Mouse (Mus musculus): ENCODE measurements at regions not wholly inside any gene's neighbourhood (a gene's known extent, or its start where the extent isn't known, plus 50 kb on each side); places are given as distances from the start of the nearest gene placed in this dataset.
A peak's percentile ranks its signal among the peaks of the same experiment; 100 is the strongest.

DNA sequence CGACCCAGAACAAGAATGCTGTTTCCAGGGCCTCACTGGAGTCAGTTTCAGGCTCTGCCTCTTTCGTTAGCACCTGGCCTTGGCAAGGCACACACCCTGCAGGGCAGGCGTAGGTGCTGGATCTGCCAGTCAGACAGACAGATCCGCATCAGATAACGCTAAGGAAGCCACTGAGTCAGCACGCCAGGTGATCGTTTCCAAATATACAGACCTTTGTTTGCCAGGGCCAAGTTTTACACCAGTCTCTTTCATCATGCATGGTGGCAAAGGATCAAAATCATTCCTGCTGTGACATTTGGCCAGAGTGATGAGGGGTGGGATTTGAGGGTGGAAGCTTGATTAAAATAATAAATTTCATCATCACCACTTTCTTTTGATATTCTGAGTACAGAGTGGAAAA lies 411.0 kb downstream of the Ofcc1 start:
- no peak for DNase-seq

DNA sequence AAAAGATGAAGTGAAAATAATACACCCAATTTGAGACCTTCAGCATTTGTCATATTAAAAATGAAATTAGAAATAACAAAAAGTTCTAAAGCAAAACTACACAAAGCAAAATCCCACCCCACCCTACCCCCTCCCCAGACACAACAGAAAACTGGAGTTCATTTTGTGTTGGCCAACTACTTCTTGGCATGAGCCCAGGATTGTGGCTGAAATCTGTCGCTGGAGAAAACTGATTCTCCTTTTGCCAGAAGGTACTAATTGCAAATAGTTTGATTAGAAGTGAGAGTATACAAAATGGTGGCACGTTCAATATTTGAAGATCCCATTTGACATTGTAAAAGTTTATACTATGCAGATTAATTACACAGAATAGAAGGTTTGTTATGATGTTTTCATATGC lies 426.0 kb downstream of the Ofcc1 start:
- DNase-seq: no peak

DNA sequence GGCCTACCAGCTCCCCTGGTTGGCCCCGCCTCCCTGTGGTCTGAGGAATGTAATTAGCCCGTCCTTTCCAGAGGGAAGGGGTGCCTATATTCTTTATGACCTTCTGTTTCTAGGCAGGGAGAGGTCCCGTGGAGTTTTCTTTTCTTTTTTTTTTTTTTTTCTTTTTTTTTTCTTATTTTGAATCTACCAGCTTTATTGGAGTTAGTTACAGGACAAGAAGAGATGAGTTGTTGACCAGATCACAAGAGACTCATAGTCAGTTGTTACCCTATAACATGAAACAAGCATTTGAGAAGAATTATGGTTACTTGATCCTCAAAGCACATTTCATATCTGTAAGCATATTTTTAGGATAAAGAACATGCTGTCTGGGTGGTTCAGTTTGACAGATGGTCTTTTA lies 429.8 kb downstream of the Ofcc1 start:
- no peak for DNase-seq

DNA sequence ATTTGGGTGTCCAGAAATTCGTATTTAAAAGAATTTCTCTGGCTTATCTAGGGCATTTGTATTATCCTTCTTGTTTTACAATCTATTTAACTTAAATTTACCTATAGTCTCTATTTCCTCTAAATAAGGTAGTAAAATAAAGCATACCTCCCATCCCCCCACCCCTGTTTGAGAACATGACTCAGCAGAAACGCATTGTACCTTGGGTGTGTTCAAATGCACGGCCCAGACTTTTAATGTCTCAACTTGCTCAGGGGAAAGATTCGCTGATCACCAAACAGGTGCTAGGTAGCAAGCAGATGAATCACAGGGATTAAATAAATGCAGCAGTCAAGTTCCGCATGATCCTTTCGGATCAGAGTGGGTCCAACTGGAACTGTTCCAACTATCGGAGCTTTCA lies 432.7 kb downstream of the Ofcc1 start:
- no peak for DNase-seq

DNA sequence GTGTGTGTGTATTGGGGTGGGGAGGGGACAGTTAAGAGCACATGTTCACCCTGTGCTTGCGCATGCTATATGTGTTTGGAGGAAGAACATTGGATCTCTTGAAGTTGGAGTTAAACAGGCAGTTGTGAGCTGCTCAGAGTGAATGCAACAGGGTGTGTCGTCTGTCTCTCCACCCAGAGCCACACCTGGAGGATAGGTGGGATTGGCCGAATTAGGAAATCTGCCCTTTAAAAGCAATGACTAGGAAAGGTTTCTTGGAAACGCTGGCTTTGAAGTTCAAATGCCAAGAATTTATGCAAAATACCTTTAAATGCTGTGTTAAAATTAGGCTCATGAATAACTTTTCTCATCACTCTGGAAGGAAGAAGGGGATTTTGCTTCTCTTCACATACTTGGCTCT lies 436.9 kb downstream of the Ofcc1 start:
- DNase-seq: no peak

DNA sequence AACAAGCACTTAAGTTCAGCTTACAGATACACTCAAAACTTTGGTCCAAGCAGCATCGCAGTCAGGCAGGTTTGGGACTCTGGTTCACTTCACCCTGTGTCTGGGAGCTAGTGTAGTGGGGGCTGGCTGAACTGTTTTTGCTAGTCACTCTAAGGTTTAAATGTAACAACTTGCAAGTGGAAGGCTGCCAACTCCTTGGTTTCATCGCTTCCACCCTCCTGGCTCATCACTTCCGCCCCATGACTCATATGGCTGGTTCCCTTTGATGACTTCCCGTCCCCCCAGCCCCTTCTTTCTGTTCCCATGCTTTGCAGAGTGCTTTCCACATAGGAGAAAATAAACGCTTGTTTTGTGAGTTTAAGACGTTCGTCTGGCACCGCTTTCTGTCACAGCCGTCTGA lies 438.1 kb downstream of the Ofcc1 start:
- peak in 1 of 2 experiments; percentile 1 for DNase-seq

DNA sequence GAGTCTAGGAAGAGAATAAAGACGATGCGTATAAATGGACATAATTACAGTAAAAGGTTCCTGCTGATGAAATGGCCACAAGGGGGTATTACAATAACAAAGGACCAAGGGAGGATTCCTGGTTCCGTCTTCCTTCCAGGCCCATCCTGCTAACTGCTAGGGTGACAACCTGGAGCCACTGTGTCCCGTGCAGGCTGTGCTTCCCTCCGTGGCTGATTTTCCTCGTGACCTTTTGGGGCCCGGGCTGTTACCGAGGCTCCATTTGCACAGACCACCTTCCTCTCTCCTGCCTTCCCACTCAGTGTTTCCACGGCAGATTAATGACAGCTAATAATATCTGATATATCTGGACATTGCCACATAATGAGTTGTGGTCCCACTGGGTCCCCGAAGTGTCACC lies 453.5 kb downstream of the Ofcc1 start:
- no peak for DNase-seq

DNA sequence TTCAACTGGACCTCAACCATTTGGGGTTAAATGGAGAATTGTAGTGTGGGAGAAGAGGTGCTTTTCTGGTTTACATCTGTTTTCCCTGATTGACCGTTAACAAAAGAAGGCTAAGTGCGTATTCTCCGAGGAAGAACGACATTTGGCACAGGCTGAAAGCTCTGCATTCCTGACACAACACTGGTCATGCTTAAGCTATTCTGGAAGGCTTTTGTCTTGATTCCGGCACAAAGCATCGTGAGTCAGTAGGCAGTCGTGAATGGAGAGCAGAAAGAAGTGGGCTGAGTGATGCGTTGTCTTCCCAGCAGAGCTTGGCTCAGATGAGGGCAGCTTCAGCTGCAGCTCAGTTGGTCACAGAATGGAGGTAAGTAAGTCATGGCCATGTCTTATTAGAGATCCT lies 457.0 kb downstream of the Ofcc1 start:
- no peak for DNase-seq

DNA sequence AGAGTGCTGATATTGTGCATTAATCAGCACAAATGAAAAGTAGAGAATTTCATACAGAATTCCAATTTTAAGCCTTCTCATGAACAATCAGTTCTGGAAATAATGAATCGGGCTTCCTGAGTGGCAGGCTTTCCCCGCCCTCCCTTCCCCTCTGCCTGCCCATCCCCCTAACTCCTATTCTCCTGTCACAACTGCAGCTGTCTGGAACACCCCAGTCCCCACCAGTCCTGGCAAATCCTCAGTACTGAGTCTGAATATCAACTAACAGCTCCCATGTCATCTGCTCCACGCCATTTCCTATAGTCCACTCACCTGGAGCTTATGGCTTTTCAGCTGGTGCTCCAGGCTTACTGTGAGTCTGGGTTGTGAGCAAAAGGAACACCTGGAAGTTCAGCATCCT lies 457.9 kb downstream of the Ofcc1 start:
- DNase-seq: no peak

DNA sequence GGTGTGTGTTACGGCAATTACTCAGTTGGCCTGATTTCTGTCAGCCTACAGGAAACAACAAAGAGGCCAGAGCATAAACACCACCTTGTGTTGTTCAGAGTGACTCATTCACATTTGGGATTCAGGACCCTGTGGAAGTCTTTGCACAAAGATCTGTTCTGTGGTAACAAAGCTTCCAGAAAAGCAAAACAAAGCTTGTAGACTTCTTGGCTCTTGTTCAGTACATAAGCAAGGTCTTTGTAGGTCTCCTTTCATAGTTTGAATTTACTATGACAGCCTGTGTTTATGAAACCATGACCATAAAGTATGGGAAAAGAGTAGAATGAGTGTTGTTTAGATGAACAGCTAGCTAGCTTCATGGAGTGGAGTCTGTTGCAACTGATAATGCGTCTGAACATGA lies 461.9 kb downstream of the Ofcc1 start:
- no peak for DNase-seq

DNA sequence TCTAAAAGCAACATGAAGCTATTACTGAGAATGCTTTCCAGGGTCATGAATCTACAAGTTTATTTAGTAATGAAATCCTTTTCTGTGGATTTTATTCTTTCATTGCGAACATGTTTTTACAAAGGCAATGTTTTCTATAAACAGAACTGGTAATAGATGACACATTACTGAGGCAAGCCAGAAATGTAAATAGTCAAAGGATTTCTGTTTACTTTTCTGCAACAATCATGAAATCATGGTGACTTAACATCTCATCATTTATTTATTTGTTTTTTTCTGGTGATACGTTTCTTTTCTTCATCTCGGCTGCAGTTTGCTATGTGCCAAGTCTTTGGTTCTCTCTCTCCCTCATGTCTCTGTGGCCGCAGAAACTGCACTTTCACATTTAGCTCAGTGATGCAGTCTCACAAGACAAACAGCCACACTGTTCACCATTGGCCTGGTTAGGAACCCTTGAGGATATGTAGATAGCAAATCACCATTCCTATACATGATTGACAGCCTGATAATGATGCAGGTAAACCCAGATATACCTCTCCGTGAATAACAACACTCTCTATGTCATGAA lies 462.8 kb downstream of the Ofcc1 start:
- no peak for DNase-seq

DNA sequence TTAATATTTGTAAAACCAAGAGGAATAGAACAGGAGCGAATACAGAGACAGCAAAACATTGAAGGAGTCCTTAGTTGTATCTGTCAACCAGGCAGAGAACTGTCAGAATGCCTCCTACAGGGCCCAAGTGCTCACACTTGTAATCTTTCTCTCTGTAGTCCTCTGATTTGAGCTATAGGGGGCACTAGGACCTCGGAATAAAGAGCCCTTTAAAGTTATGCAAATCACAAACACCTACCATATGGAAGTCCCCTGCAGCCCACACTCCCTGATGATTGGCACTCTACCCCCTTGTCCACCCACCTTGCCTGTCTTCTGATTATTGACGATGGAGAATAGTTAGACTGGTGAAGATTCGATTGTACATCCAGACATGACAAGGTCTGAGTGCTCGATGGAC lies 467.1 kb downstream of the Ofcc1 start:
- no peak for DNase-seq

DNA sequence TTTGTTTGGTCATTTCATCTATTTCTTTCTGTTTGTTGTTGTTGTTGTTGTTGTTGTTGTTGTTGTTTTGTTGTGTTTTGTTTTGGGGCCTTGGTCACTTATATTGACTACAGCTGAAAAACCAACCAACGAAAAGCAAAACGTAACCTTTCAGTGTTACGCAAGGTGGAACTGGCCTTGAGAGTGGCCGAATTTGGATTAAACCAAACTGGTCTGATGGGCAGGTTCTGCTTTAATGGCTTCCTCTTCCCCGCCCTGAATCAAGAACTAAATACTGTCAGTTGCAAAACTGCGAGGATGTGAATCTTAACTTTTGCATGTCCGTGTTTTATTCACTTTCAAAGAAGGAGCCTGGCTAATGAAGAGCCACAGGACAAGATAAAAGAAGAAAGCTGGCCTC lies 480.2 kb downstream of the Ofcc1 start:
- no peak for DNase-seq

DNA sequence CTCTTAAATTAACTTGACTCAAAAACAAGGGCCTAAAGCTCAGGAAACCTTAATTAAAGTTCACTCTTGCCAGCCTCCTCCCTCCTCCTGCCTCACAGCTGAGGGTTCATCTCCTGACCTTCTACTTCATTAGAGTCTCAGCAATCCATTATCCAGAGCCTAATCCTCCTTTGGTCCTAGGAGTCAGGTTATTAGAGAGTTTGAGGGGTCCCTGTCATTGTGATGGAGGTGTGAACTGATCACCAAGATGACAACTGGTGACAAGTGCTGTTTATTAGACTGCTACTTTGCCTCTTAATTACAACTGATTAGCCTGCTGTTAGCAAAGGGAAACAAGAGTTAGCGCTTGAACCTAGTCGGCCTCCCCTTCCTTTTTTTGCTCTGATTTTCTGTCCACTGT lies 481.1 kb downstream of the Ofcc1 start:
- DNase-seq: no peak

DNA sequence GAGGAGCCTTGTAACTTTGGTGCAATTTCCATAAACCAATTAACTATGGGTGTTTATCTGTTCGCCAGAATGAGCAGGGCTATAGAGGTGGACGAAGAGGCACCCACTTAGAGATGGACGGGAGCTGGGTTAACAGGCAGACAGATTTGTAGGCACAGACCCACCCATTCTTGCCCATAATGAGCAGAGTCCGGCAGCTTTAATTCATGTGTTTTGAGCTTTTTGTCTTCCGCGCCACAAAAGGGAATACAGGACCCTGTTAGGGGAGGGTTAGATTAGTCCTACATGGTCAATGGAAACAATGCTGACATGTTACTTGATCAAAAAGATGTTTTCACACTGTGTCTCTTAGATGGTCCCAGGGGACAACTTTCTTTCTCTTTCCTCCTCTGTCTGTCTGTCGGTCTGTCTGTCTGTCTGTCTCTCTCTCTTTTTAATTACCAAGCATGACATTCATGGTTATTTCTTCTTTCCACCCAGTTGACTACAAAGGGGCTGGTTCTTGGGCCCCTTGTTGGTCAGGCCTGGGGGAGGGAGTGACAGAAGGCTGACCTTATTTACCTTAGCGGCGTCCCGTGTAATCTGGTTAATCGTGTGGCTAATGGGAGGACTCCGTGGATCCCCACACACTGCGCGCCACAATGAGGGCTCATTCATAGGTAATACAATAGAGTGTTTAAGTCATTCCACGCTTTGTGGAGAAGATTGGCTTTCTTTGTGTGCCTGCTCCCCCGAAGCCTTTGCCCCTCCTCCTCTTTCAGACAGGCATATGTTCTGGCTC lies 483.7 kb downstream of the Ofcc1 start:
- DNase-seq: no peak

DNA sequence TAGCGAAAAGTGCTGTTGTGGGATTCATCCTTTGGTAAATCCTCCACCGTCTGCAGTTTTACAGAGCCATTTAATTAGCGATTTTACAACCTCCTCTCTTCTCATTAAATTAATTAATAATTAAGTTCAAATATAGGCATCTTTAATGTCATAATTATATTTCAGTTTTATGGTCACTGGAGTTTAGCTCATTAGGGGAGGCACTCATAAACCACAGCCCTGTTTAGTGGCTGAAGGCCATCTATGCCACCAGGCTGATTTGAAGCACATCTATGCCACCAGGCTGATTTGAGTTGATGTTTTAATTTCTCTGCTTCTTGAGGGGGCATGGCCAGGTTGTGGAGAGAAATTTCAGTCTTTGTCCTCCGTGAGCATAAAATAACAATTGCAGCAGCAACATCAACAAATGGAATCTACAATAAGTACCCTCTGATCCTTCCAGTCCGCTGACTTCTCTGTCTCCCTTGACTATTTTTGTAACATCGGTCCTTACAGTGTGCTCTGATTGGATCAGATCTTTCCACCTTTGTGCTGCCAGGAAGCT lies 508.9 kb downstream of the Ofcc1 start:
- no peak for DNase-seq

DNA sequence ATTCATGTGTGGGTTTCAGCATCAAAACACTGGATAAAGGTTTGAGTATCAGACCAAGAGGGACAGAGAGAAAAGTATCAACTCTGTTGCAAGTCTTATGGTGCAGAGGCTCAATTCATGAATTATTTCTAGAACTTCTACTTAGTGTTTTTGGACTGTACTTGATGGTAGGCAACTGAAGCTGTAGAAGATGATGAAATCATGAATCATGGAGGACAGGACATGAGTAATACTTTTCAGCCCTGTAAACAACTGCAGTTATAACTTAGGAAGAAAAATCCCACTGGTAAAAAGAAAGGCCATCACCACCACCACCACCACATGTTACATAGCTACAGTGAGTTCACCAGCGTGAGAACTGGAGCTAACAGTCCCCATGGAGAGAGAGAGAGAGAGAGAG lies 511.9 kb downstream of the Ofcc1 start:
- no peak for DNase-seq

DNA sequence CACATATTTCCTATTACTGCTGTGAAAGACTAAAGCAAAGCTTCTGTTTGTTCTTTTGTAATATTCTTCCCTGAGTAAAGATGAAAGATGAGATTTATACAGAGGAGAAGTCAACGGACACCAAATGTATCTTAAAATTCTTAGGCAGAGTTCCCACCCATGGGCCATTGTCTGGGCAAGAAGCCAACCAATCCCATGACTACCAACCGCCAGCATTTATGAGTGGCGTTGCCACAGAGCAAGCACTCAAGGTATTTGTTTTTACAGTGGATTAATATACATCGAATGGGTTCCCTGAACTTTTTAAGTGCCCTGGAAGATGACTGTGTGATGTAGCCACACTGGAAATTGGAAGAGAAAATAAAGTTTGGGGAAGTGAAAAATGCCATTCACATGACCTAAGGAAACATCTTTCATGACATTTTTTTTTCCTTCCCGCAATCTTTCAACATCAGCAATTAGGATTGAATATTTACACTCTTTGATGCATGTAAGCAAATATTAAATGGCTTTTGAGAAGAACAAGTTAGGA lies 525.1 kb downstream of the Ofcc1 start:
- no peak for DNase-seq

DNA sequence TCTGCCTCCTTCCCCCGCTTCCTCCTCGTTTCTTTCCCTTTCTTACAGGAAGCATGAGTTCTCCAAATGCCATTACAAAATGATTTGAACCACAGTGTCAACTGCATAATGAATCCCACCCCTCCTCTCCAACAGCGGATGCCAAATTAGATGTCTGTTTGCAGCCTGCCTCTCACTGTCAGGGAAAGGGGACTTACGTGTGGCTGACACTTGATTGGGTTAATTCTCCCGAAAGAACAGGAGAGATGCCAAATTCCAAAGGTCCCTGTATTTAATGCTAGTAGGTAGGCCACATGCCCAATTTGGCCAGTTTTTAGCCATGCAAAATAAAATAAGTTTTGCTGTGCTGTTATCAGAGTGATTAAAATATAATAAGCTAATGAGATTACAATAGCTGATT lies 525.9 kb downstream of the Ofcc1 start:
- DNase-seq: no peak

DNA sequence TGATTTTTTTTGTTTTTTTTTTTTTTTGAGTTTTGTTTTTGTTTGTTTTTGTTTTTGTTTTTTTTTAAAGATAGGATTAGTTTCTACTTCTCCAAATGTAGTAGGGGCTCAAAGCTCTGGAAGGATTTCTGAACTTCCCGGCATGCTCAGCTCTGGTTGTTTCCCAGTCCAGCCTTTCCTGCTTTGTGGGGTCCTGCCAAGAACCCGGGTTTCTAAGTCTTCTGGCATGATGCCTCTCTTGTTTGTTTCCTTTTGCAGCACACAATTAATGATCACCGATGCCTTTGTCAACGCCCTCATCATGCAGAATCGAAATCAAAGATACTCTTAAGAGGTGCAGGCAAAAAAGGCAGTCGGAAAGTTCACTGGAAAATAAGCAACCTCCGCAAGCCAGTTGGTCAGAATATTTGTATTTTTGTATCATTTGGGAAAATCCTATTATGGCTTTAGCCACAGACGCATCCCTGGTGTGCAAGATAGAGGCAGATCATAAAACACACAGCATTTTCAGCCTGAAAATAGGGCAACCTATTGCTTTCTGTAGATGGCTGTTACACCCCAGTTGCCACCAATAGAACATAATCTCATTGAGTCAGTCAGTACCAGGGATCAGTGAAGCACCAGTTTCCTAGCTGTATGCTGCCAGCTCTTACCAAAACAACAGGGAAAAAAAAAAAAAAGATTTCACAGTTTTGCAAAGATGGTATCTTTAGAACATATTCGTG lies 526.6 kb downstream of the Ofcc1 start:
- no peak for DNase-seq

DNA sequence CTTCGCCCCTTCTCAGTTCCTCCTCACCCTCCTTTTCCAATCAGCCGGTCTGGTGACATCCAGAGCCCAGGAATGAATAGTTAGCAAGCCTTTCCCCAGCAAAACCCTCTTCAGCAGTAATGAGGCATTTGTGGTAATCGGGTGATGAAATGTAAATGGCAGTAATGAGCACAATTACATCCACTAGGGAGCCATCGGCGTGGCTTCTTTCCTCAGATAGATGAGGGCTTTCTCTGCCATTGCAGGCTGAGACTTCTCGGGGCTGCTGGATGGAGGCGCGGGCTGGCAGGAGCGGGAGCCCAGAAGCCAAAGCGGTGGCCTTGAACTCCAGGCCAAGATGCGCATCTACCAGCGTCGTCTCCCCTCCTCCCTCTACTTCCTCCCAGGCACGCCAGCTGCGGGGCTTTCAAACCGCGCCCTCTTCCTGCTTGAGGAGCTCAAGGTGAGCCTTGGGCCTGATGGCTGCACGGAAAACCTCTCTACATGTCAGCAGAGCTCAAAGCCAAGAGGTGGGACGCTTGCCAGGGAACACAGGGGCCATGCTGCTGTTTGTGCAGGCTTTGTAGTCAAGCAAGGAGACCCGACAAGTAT lies 537.2 kb downstream of the Ofcc1 start:
- DNase-seq: peak in 1 of 2 experiments; percentile 4

DNA sequence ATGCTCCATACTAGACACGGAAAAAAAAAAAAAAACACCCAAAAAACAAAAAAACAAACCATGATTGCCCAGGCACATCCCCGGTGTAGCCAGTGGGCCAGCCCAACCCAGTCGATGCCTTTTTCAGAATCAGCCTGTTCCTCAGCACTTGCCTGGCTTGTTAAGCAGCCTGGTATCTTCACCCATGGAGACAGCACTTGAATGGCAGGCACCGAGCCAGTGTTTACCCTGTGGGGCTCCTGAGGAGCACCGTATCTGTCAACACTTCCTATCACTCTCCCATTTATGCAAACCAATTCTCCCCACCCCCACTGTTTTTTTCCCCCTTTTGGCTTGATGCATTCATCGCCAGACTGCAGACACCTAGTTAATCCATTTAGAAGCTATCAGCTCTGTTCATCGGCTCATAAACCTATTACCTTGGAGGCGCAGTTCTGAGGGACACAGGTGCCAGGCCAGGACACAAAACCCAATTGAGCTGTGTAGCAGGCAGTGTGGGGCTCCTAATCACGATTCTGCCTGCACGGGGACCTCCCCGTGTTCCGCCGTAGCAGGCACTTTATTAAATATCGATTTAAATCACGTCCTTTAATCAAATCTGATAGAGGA lies 537.8 kb downstream of the Ofcc1 start:
- DNase-seq: no peak

DNA sequence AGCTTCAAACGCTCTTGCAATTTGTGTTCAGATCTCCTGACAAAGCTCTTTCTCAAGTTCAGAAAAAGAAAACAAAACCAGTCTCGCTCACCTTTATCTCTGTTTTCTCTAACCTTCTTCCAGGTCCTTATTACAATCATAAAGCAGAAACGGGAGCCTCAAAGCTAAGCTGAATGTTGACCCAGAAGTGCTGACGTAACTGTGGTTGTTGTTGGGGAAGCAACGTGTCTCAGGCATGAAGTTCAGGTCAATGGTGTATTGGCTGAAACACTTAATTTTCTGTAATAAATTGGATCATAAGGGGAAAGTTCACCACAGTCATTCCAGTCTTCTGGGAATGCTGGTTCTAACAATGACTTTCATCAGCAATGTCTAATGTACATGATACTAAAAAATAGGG lies 586.7 kb downstream of the Ofcc1 start:
- DNase-seq: no peak
